Mouse (Mus musculus) thymus, postnatal 0 days (tissue): ENCODE measurements around the gene Eif4e1b. TPM values are rescaled to one million over a fixed set of nuclear protein-coding genes. Genes with fewer than 3 reads are reported as not detected.
"Not testable (repeated sequence)": the region's sequence is repeated elsewhere in the genome, so short reads cannot be mapped to it uniquely, and the experiment has no call there.

ENCODE experiments used
- DNase-seq: peaks from one replicate; pipeline ENCODE4 v3.0.0-alpha.2; 2015; ENCODE audit warnings: low spot score
- polyA plus RNA-seq: library from polyadenylated mRNA; unstranded; fragments of >200 nt; fragmentation: Nextera tagmentation; extraction: Ambion mirVana; gene quantifications from 2 replicates; pipeline ENCODE4 v1.2.1, GENCODE M21; 2015

The Eif4e1b gene
- polyA plus RNA-seq, 1 experiment from 2014 or later, result not detected

DNA sequence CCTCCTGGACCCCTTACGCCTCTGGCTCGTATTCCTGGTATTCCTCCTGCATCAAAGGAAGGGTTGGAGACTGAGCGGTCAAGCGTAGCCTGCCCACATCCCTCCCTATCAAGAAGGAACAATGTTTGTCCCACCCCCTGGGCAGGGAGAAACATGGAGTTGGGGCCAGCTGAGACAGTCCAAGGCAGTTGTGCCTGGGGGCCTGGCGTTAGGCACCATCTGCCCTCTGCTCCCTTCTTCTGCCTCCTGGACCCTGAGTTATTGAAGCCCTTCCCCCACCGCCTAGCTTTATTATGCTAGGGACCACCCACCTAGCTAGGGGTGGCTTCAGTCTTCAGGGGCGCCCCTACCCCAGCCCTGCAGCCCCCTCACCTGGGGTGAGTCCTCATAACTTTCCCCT, 24.3 kb upstream of the Eif4e1b start:
- no peak for DNase-seq

DNA sequence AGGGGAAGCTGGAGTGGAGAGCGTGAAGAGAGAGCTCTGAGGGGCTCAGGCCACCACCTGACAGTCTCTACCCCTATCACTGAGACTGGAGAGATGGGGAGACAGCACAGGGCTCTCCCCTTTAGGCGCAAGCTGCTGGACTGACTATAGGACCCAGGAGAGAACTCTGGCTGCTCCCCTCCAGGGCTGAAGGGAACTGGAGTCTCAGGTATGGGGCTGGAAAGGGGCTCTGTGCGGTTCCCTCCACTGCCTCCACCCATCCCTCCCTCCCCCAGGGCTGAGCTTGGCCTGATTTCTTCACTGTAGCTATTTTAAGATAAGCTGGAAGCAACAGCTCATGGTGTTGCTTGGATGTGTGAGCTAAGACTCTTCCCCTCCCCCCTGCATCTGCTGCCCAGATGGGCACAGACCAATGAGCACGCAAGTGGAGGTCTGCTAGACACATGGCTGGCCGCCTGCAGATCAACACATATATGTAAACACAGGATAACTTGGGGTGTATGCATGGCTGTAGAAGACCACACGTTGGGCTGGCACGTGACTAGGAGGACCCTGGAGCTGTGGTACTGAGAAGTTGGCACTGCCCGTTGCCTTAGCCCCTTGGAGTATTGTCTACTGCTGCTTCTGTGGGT, 23.5 kb upstream of the Eif4e1b start:
- no peak for DNase-seq

GRCm38 (mm10) chr13:54760906-54761305, 22.9 kb upstream of the Eif4e1b start:
- DNase-seq, result no peak

- DNase-seq, result no peak
These were observed 18.3 kb upstream of the Eif4e1b start for GRCm38 (mm10) chr13:54765281-54766191.

- peak; percentile 62 for DNase-seq
These were observed 17.5 kb upstream of the Eif4e1b start, which contains the start of gene Sncb for GRCm38 (mm10) chr13:54766192-54766768. Gene Sncb (minus strand): TSS chr13:54766595.

DNA sequence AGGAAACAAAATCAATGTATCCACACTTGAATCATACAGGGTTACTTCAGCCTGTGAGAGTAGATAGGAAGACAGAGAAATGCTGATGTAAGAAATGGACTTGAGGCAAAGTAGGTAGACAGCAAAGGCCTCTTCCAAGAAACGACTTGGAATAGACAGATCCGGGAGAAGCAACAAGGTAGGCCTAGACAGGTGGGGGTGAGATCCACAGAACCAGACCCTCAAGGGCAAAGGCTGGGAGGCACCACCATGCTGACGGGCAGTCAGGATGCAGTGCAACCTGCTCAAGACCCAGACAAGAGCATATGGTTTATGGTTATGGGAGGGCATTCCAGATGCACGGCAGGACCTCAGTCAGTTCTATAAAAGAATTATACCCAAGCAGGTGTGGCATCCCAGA, 16.8 kb upstream of the Eif4e1b start:
- no peak for DNase-seq

DNA sequence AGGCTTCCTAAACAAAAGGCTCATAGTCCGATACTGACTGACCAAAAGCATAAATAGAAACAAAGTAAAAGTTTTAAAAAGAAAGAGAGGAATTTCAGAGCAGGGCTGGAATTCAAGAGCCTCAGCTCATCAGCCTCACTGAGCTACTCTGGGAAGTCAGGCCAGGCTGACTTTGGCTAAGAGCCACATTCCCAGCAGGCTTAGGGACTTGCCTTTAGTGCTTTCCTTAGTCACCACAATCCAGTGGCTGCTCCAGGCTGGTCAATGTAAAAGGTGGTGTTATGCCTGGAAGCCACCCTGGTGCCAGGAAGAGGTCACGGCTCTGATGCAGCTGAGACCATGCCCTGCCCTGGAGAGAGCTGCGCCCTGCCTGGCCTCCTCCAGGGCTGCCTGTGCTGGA, 3.2 kb upstream of the Eif4e1b start:
- DNase-seq, result no peak

DNA sequence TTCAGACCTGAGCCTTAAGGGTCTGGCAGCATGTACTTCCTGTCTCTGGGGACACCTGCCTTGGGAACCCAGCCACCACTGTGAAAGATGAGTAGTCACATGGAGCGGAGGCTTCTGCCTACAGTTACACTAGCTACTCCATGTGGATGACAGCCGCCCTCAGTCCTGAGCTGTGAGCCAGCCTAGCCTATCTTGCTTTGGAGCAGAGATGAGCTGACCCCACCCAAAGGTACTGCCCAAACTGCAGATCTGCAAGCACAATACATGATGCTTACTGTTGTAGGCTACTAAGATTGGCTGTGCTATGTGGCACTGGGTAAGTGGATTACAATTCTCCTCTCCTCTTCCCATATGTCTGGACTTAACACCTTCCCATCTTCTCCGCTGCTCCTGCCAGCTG, 2.7 kb upstream of the Eif4e1b start:
- no peak for DNase-seq

DNA sequence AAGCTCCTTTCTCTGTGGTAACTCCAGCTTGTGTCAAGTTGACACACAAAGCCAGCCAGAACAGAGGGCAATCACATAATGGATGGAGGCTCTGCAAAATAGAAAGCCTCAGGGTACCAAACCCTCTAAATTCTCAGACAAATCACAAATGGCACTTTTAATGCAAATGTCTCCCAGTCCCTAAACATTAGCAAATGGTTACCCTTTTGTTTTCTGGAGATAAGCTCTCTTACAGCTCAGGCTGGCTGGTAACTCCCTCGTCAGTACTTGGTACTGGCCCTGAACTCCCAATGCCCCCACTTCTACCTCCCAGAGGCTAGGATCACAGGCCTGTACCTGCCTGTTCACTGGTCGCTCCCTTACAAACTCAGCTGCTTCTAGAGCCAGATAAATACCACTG, 563 bp upstream of the Eif4e1b start:
- no peak for DNase-seq

GRCm38 (mm10) chr13:54787591-54787990, 3.8 kb downstream of the Eif4e1b start:
- DNase-seq, result not testable (repeated sequence)

- peak; percentile 60 for DNase-seq
These were observed 5.2 kb downstream of the Eif4e1b start, which contains the start of gene Tspan17 for GRCm38 (mm10) chr13:54788740-54789560. Gene Tspan17 (plus strand): TSS chr13:54789377.

DNA sequence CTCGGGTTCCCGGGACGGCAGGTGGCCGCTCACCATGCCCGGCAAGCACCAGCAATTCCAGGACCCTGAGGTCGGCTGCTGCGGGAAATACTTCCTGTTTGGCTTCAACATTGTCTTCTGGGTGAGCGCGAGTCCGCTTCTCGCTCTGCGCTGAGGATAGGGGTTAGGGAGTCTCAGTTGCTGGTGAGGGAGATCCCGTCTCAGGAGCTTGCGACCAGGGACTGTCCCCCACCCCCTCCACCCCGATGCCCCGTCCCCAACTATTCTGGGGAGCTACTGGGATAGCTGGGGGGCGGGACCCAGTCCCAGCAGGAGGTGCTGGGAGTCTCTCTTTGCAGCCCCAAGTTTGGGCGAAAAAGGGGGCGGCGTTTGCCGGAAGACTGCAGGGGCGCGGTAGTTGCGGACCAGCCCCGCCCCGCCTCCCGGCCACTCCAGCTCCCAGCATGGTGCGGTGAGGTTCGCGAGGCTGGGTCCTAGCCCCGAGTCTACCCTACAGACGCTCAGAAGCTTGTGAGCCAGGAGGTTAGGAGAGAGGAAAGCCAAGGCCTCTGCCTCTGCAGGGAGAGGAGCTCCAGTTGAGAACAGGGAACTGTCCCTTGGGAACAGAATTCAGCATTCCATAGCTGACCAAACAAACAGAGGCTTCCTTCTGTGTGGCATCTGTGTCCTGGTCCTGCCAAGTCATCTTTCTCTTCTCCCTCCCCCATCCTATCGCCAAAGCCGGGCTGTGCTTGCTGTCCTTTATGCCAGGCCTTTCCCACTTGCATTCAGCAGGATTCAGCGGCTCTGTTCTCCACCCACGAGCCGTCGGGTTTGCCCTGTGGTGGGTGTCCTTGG, 6.0 kb downstream of the Eif4e1b start:
- no peak for DNase-seq

- DNase-seq, result no peak
These were observed 8.7 kb downstream of the Eif4e1b start for GRCm38 (mm10) chr13:54792259-54793230.

DNA sequence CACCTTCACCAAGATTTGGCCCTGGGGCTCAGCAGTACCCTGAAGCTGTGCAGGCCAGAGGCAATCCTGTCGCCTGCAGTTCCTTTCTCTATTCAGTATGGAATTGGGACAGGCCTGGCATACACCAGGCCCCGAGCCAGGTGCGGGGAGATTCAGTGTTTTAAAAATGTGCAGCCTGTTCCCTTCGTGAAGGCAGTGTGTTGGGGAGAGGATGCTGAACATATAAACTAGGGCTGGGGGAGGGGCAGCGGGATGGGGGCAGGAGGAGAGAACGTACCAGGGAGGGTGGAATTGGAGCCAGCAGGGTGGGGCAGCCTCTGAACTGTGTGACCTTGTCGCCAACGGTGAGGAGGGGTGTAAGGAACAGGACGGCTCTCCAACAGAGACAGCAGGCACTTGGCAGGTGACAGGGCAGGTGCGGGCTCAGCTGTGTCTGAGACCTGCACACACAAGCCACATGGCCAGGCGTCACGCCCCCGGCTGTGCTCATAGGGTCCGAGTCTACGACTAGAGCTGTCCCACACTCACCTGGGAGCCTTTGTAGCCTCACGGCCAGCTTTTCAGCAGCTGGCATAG, 10.3 kb downstream of the Eif4e1b start:
- no peak for DNase-seq

GRCm38 (mm10) chr13:54794843-54795242, 11.0 kb downstream of the Eif4e1b start:
- DNase-seq, result no peak

DNA sequence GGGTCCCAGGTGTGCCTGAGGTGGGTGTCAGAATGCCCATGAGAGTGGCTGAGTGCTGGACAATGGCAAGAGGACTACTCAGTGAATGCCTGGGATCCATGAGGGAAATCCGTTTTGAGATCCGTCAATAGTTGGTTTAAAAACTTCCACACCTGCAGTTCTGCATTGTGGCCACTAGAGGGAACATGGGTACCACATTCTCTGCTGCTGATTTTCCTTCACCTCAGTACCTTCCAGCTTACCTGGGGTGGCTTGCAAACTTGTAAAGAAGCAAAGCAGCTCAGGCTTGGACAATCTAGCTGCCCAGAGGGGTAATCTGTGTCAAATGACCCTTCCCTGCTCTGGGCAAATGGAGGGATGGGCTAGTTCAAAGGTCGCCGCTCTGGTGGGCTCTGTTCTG, 13.6 kb downstream of the Eif4e1b start:
- peak; percentile 36 for DNase-seq

DNA sequence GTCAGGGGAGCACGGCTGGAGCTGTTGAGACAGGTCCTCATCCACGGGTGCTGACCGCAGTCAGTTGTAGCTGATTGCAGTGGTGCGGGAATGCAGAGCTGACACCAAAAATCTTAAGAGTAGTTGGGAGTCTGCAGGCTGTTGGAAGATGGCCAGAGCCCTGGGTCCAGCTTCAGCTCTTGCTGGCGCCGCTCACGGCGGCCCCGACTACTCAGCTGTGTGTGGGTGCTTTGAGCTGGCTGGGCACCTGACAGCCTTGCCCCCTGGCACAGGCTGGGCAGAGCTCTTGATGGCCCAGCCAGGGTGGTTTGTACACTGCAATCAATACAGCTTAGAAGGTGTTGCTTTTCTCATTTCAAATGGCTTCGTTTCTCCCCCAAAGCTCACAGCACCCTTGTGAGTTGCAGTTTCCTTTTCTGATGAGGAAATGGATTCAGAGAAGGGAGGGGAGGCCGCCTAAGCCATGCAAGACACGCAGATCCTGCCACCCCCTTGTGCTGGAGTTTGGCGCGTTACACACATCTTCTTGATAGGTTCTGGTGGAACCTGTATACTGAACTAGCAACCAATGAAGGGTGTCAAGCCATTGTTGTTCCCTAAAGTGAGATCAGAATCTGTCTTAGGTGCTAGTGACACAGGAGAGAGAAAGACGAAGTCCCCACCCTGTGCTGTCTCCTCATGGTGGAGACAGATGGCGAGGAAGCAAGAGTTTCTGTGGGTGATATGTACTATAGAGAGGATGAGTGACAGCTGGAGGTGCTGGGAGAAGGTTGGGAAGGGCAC, 14.3 kb downstream of the Eif4e1b start:
- DNase-seq, result no peak

DNA sequence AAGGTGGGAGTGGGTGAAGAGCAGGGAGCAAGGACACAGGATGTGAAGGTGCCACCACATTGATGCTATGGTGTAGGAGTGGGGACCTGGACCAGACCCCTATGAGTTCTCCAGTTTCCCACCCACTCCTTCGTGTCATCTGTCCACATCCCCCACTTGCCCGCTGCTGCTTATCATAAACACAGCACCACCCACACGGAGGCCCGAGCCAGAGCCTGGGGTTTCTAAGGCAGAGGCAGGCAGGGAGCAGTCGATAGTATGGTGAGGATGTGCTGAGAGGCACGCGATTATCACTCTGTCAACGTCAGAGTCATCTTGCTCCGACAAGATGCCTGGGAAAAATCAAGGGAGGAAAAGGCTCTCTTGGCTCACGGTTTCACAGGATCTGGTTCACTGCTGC, 14.9 kb downstream of the Eif4e1b start:
- no peak for DNase-seq
